11 mouse cellular contexts compared by ENCODE assay signal in genomic region chr2:93567675-93568074, GRCm38 (mm10). TPM values are rescaled to one million over a fixed set of nuclear protein-coding genes. Genes with fewer than 3 reads are reported as not detected.
DNase-seq lines count a peak whose midpoint lies in the region; ATAC-seq and TF ChIP-seq lines count a peak whose summit lies in the region.
"Had no signal": no experiment of that assay in that cellular context is flagged by ENCODE, and none has a peak within 500 bp of the region (broad histone marks: within the 10 kb centered on the region; RNA-seq: fewer than 3 reads in every experiment).

No protein-coding gene starts in this region.

- H3K36me3 ChIP-seq in intestine, postnatal 0 days (ENCODE audit: control insufficient read depth, insufficient read depth): no peaks in the 10 kb centered on the region
- no peaks in the 10 kb centered on the region for H3K36me3 ChIP-seq in forebrain, postnatal 0 days (ENCODE audit: insufficient read depth)
- H3K36me3 ChIP-seq: heart, embryonic 13.5 days had no signal

- H3K4me2 ChIP-seq in intestine, postnatal 0 days (replicated peaks; ENCODE audit: low read depth): no peak overlapping the region
- H3K4me2 ChIP-seq in forebrain, postnatal 0 days (ENCODE audit: low read depth): no peak overlapping the region
- H3K4me2 ChIP-seq: heart, embryonic 13.5 days had no signal

- no peak for TF ChIP-seq CTCF in intestine, postnatal 0 days (IDR thresholded peaks at IDR 0.05; ENCODE audit: low read depth)
- no peak for TF ChIP-seq CTCF in forebrain, postnatal 0 days (IDR thresholded peaks at IDR 0.05; ENCODE audit: low read depth)

- H3K9ac ChIP-seq in intestine, postnatal 0 days (ENCODE audit: low read depth, low read length): no peak overlapping the region
- H3K9ac ChIP-seq in forebrain, postnatal 0 days: no peak overlapping the region
- H3K9ac ChIP-seq: heart, embryonic 13.5 days had no signal

- peak; percentile 33 for DNase-seq in embryo, embryonic 11 days
- DNase-seq in embryo, embryonic 10.5 days (ENCODE audit: low spot score): no peak
- DNase-seq in A20 (ENCODE audit: low read depth, low spot score): peak; percentile 10
- DNase-seq in gastrocnemius, postnatal 14 days: peak; percentile 82
- DNase-seq in kidney, postnatal 14 days: peak; percentile 24
- DNase-seq in forebrain, postnatal 0 days: no peak
- no peak for DNase-seq in frontal cortex, adult 2 months (ENCODE audit: extremely low spot score in 1 of 2, low spot score in 1 of 2)

- intact Hi-C loops in gastrocnemius, postnatal 14 days (cut with DNase I; ENCODE audit: low total_unique reads): no loop called here

- no peak overlapping the region for H3K27ac ChIP-seq in intestine, postnatal 0 days (ENCODE audit: low read depth, low read length)
- no peak overlapping the region for H3K27ac ChIP-seq in forebrain, postnatal 0 days (ENCODE audit: low read depth, low read length)
- H3K27ac ChIP-seq: heart, embryonic 13.5 days had no signal

- 47% methylated on average over 7 of the region's 7 CpGs for WGBS in intestine, postnatal 0 days
- 41% methylated on average over 7 of the region's 7 CpGs for WGBS in forebrain, postnatal 0 days

- no peaks in the 10 kb centered on the region for H3K4me1 ChIP-seq in intestine, postnatal 0 days (replicated peaks; ENCODE audit: control insufficient read depth, insufficient read depth, low read length)
- H3K4me1 ChIP-seq in forebrain, postnatal 0 days (ENCODE audit: insufficient read depth): no peaks in the 10 kb centered on the region

- no peak overlapping the region for H3K4me3 ChIP-seq in intestine, postnatal 0 days (ENCODE audit: low read depth, low read length)
- H3K4me3 ChIP-seq in forebrain, postnatal 0 days (ENCODE audit: low read depth, low read length): no peak overlapping the region
- H3K4me3 ChIP-seq: heart, embryonic 13.5 days had no signal

- H3K27me3 ChIP-seq in intestine, postnatal 0 days (replicated peaks; ENCODE audit: control insufficient read depth, insufficient read depth, low read length): no peaks in the 10 kb centered on the region
- H3K27me3 ChIP-seq in forebrain, postnatal 0 days (ENCODE audit: insufficient read depth, low read length): no peaks in the 10 kb centered on the region
- H3K27me3 ChIP-seq: heart, embryonic 13.5 days had no signal

- ATAC-seq in intestine, postnatal 0 days: no peak
- no peak for ATAC-seq in forebrain, postnatal 0 days

- H3K9me3 ChIP-seq in intestine, postnatal 0 days (ENCODE audit: control insufficient read depth): no peaks in the 10 kb centered on the region
- H3K9me3 ChIP-seq in forebrain, postnatal 0 days (ENCODE audit: low read length): no peaks in the 10 kb centered on the region
- H3K9me3 ChIP-seq: heart, embryonic 13.5 days had no signal

RNA-seq across cellular contexts. Expression of gene Gm10803, which starts 7.3 kb away (rescaled TPM):
- not detected for total RNA-seq in gastrocnemius, postnatal 14 days (2021)
- polyA plus RNA-seq in intestine, postnatal 0 days (2015; fragmentation: Nextera tagmentation; extraction: Ambion mirVana): not detected in 2 replicates
- not detected in 2 replicates for total RNA-seq in forebrain, postnatal 0 days (2014; rRNA removed)
- not detected in 2 replicates for polyA plus RNA-seq in forebrain, postnatal 0 days (2015; fragmentation: Nextera tagmentation; extraction: Ambion mirVana)
- not detected in 2 replicates for polyA plus RNA-seq in frontal cortex, adult 2 months (2012; rRNA removed)
- polyA plus RNA-seq: C2C12; heart, embryonic 13.5 days; lung, embryonic 16.5 days had no signal

Comparison
In these comparisons a context has a peak if more than half of its experiments do, and no peak if none do; other contexts are left out.
1. DNase-seq: peak in embryo, embryonic 11 days (single experiment), A20 (single experiment), gastrocnemius, postnatal 14 days (single experiment) and kidney, postnatal 14 days (single experiment); none in embryo, embryonic 10.5 days (single experiment), forebrain, postnatal 0 days (single experiment) and frontal cortex, adult 2 months (0 of 2).